ENCODE assay signal across 30 mouse cellular contexts in genomic region chr12:111263650-111264049, GRCm38 (mm10). TPM values are rescaled to one million over a fixed set of nuclear protein-coding genes. Genes with fewer than 3 reads are reported as not detected.
"Had no signal": no experiment of that assay in that cellular context is flagged by ENCODE, and none has a peak within 500 bp of the region (broad histone marks: within the 10 kb centered on the region; RNA-seq: fewer than 3 reads in every experiment).

No protein-coding gene starts in this region.

- H3K27me3 ChIP-seq: heart, embryonic 13.5 days; hindbrain, embryonic 12.5 days; hindbrain, embryonic 15.5 days; intestine, embryonic 15.5 days; kidney, embryonic 15.5 days had no signal

- H3K4me2 ChIP-seq: heart, embryonic 11.5 days; heart, embryonic 12.5 days; heart, embryonic 13.5 days; heart, embryonic 15.5 days; hindbrain, embryonic 12.5 days; hindbrain, embryonic 13.5 days; hindbrain, embryonic 14.5 days; hindbrain, embryonic 15.5 days; intestine, embryonic 15.5 days; kidney, embryonic 15.5 days had no signal

- DNase-seq: heart, postnatal 10 days; heart, postnatal 14 days; heart, postnatal 36 days; heart, postnatal 4 days; kidney, adult 11 months; kidney, adult 18-20 months; kidney, adult 2 months; kidney, adult 8-10 months; kidney, adult 9 months; kidney, postnatal 10 days; kidney, postnatal 14 days; kidney, postnatal 25 days; kidney, postnatal 36 days; kidney, postnatal 4 days; layer of hippocampus, adult 9-11 months; layer of hippocampus, postnatal 36 days had no signal

- H3K4me3 ChIP-seq: heart, embryonic 10.5 days; heart, embryonic 12.5 days; heart, embryonic 13.5 days; heart, embryonic 15.5 days; hindbrain, embryonic 10.5 days; hindbrain, embryonic 12.5 days; hindbrain, embryonic 13.5 days; hindbrain, embryonic 15.5 days; intestine, embryonic 15.5 days; kidney, embryonic 15.5 days; layer of hippocampus, adult 2 months had no signal

RNA-seq across cellular contexts. Expression of gene Amn, which starts 7.2 kb away (rescaled TPM):
- polyA plus RNA-seq: inflammation-experienced regulatory T-cells, adult 6 months had no signal
